ENCODE assay signal across 27 mouse cellular contexts in the genomic region with DNA sequence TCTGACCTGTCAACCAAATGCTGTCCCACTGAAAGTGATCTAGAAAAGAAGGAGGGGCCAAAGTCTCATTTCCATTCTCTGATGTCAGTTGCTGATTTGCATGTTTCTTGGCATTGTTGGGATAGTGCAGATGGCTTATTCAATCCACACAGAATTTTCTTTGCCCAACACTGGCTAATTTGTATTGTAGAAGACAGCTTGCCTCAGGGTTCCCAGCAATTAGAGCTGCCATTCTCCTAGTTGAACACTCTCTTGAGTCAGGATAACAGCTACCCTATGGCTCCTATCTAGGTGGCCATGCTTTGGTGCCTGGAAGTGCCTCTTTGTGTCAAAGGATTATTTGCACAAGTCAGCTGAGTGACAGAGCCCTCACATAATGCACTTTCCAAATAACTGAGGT.
A peak's percentile ranks its signal among the peaks of the same experiment; 100 is the strongest.
DNase-seq lines count a peak whose midpoint lies in the region; ATAC-seq and TF ChIP-seq lines count a peak whose summit lies in the region.
"Had no signal": no experiment of that assay in that cellular context is flagged by ENCODE, and none has a peak within 500 bp of the region (broad histone marks: within the 10 kb centered on the region; RNA-seq: fewer than 3 reads in every experiment).

No protein-coding gene starts in this region.

- ATAC-seq in hindbrain, postnatal 0 days, result no peak
- ATAC-seq in hindbrain, embryonic 14.5 days (ENCODE audit: low FRiP score), result no peak
- ATAC-seq in midbrain, postnatal 0 days (ENCODE audit: low FRiP score), result no peak; the same call in 1 of the 2 replicates
- ATAC-seq in midbrain, embryonic 15.5 days (replicated peaks), result no peak
- ATAC-seq in forebrain, embryonic 13.5 days, result peak; percentile 94

- no peak overlapping the region for H3K4me2 ChIP-seq in hindbrain, postnatal 0 days (ENCODE audit: low read depth, low read length)
- no peak overlapping the region for H3K4me2 ChIP-seq in hindbrain, embryonic 14.5 days (replicated peaks)
- no peak overlapping the region for H3K4me2 ChIP-seq in midbrain, postnatal 0 days (ENCODE audit: low read depth, low read length, poor library complexity, severe bottlenecking)
- H3K4me2 ChIP-seq in midbrain, embryonic 15.5 days, result no peak overlapping the region
- no peak overlapping the region for H3K4me2 ChIP-seq in forebrain, embryonic 13.5 days
- H3K4me2 ChIP-seq: embryonic facial prominence, embryonic 12.5 days; heart, embryonic 13.5 days; hindbrain, embryonic 12.5 days; limb, embryonic 15.5 days; liver, embryonic 15.5 days; lung, embryonic 15.5 days; neural tube, embryonic 12.5 days had no signal

- TF ChIP-seq CTCF in hindbrain, postnatal 0 days (IDR thresholded peaks at IDR 0.05; ENCODE audit: low read depth), result no peak
- no peak for TF ChIP-seq CTCF in midbrain, postnatal 0 days (IDR thresholded peaks at IDR 0.05)

- no peaks in the 10 kb centered on the region for H3K27me3 ChIP-seq in hindbrain, postnatal 0 days (ENCODE audit: insufficient read depth, low read length)
- no peaks in the 10 kb centered on the region for H3K27me3 ChIP-seq in hindbrain, embryonic 14.5 days (ENCODE audit: control insufficient read depth, insufficient read depth, low read length)
- no peaks in the 10 kb centered on the region for H3K27me3 ChIP-seq in midbrain, postnatal 0 days (ENCODE audit: insufficient read depth, low read length)
- no peaks in the 10 kb centered on the region for H3K27me3 ChIP-seq in midbrain, embryonic 15.5 days (replicated peaks)
- no peaks in the 10 kb centered on the region for H3K27me3 ChIP-seq in forebrain, embryonic 13.5 days
- H3K27me3 ChIP-seq: embryonic facial prominence, embryonic 12.5 days; heart, embryonic 13.5 days; hindbrain, embryonic 12.5 days; limb, embryonic 15.5 days; liver, embryonic 15.5 days; lung, embryonic 15.5 days; neural tube, embryonic 12.5 days had no signal

- no peak overlapping the region for H3K4me3 ChIP-seq in hindbrain, postnatal 0 days (ENCODE audit: low read length)
- no peak overlapping the region for H3K4me3 ChIP-seq in hindbrain, embryonic 14.5 days (replicated peaks; ENCODE audit: low read length)
- no peak overlapping the region for H3K4me3 ChIP-seq in midbrain, postnatal 0 days (ENCODE audit: low read depth, low read length)
- no peak overlapping the region for H3K4me3 ChIP-seq in midbrain, embryonic 15.5 days
- no peak overlapping the region for H3K4me3 ChIP-seq in forebrain, embryonic 13.5 days
- H3K4me3 ChIP-seq: embryonic facial prominence, embryonic 12.5 days; heart, adult 2 months; heart, embryonic 13.5 days; hindbrain, embryonic 12.5 days; left cerebral cortex, adult 2 months; limb, embryonic 15.5 days; liver, embryonic 15.5 days; lung, embryonic 15.5 days; neural tube, embryonic 12.5 days had no signal

- H3K9me3 ChIP-seq in hindbrain, postnatal 0 days (ENCODE audit: low read length), result no peaks in the 10 kb centered on the region
- H3K9me3 ChIP-seq in hindbrain, embryonic 14.5 days (ENCODE audit: control insufficient read depth, low read length), result no peaks in the 10 kb centered on the region
- H3K9me3 ChIP-seq in midbrain, postnatal 0 days (ENCODE audit: low read length), result no peaks in the 10 kb centered on the region
- no peaks in the 10 kb centered on the region for H3K9me3 ChIP-seq in midbrain, embryonic 15.5 days
- H3K9me3 ChIP-seq in forebrain, embryonic 13.5 days (replicated peaks), result no peaks in the 10 kb centered on the region
- H3K9me3 ChIP-seq: embryonic facial prominence, embryonic 12.5 days; heart, embryonic 13.5 days; hindbrain, embryonic 12.5 days; limb, embryonic 15.5 days; liver, embryonic 15.5 days; lung, embryonic 15.5 days; neural tube, embryonic 12.5 days had no signal

- no peaks in the 10 kb centered on the region for H3K4me1 ChIP-seq in hindbrain, postnatal 0 days (ENCODE audit: insufficient read depth, low read length)
- H3K4me1 ChIP-seq in hindbrain, embryonic 14.5 days (replicated peaks; ENCODE audit: control insufficient read depth, insufficient read depth, low read length), result no peaks in the 10 kb centered on the region
- H3K4me1 ChIP-seq in midbrain, postnatal 0 days (ENCODE audit: insufficient read depth, low read length), result no peaks in the 10 kb centered on the region
- no peaks in the 10 kb centered on the region for H3K4me1 ChIP-seq in midbrain, embryonic 15.5 days
- H3K4me1 ChIP-seq in forebrain, embryonic 13.5 days, result no peaks in the 10 kb centered on the region
- H3K4me1 ChIP-seq: embryonic facial prominence, embryonic 12.5 days; heart, embryonic 13.5 days; hindbrain, embryonic 12.5 days; limb, embryonic 15.5 days; liver, embryonic 15.5 days; lung, embryonic 15.5 days; neural tube, embryonic 12.5 days had no signal

- no peak overlapping the region for H3K27ac ChIP-seq in hindbrain, postnatal 0 days
- no peak overlapping the region for H3K27ac ChIP-seq in hindbrain, embryonic 14.5 days
- no peak overlapping the region for H3K27ac ChIP-seq in midbrain, postnatal 0 days (ENCODE audit: low read depth, low read length)
- H3K27ac ChIP-seq in midbrain, embryonic 15.5 days, result no peak overlapping the region
- H3K27ac ChIP-seq in forebrain, embryonic 13.5 days, result no peak overlapping the region
- H3K27ac ChIP-seq: embryonic facial prominence, embryonic 12.5 days; heart, adult 2 months; heart, embryonic 13.5 days; hindbrain, embryonic 12.5 days; left cerebral cortex, adult 2 months; limb, embryonic 15.5 days; liver, embryonic 15.5 days; lung, embryonic 15.5 days; neural tube, embryonic 12.5 days had no signal

- DNase-seq in hindbrain, postnatal 0 days (ENCODE audit: low spot score), result peak; percentile 25
- no peak for DNase-seq in hindbrain, embryonic 14.5 days (ENCODE audit: low spot score)
- peak; percentile 21 for DNase-seq in midbrain, postnatal 0 days (ENCODE audit: low spot score)
- no peak for DNase-seq in ovary, postnatal 10 days (ENCODE audit: low spot score)
- DNase-seq in liver, result no peak
- DNase-seq: adrenal gland, postnatal 10 days; B cell, adult 2 months; cerebellum, adult 8-10 months; gastrocnemius, postnatal 36 days; heart, adult 2 months; heart, postnatal 14 days; kidney, adult 8-10 months; kidney, postnatal 10 days; left cerebral cortex, postnatal 4 days; lung, postnatal 4 days; retina, postnatal 1 day; thymus, postnatal 14 days had no signal

- H3K36me3 ChIP-seq in hindbrain, postnatal 0 days (ENCODE audit: insufficient read depth, low read length), result no peaks in the 10 kb centered on the region
- H3K36me3 ChIP-seq in hindbrain, embryonic 14.5 days (replicated peaks; ENCODE audit: control insufficient read depth, insufficient read depth), result no peaks in the 10 kb centered on the region
- H3K36me3 ChIP-seq in midbrain, postnatal 0 days (ENCODE audit: insufficient read depth, low read length), result no peaks in the 10 kb centered on the region
- H3K36me3 ChIP-seq in midbrain, embryonic 15.5 days (replicated peaks), result no peaks in the 10 kb centered on the region
- H3K36me3 ChIP-seq in forebrain, embryonic 13.5 days (ENCODE audit: poor library complexity, severe bottlenecking), result no peaks in the 10 kb centered on the region
- H3K36me3 ChIP-seq: embryonic facial prominence, embryonic 12.5 days; heart, embryonic 13.5 days; hindbrain, embryonic 12.5 days; limb, embryonic 15.5 days; liver, embryonic 15.5 days; lung, embryonic 15.5 days; neural tube, embryonic 12.5 days had no signal

- H3K9ac ChIP-seq in hindbrain, postnatal 0 days (replicated peaks; ENCODE audit: low read length), result no peak overlapping the region
- H3K9ac ChIP-seq in hindbrain, embryonic 14.5 days, result no peak overlapping the region
- no peak overlapping the region for H3K9ac ChIP-seq in midbrain, postnatal 0 days (replicated peaks; ENCODE audit: low read length, poor library complexity, severe bottlenecking)
- H3K9ac ChIP-seq in midbrain, embryonic 15.5 days, result no peak overlapping the region
- H3K9ac ChIP-seq in forebrain, embryonic 13.5 days, result no peak overlapping the region
- H3K9ac ChIP-seq: embryonic facial prominence, embryonic 12.5 days; heart, embryonic 13.5 days; hindbrain, embryonic 12.5 days; limb, embryonic 15.5 days; liver, embryonic 15.5 days; lung, embryonic 15.5 days; neural tube, embryonic 12.5 days had no signal

Comparison
In these comparisons a context has a peak if more than half of its experiments do, and no peak if none do; other contexts are left out.
1. DNase-seq: peak in hindbrain, postnatal 0 days (single experiment) and midbrain, postnatal 0 days (single experiment); none in hindbrain, embryonic 14.5 days (single experiment), ovary, postnatal 10 days (single experiment) and liver (single experiment).